Mouse (Mus musculus): Measurements from ENCODE around the gene Arhgap6.
"Not testable (repeated sequence)": the region's sequence is repeated elsewhere in the genome, so short reads cannot be mapped to it uniquely, and the experiment has no call there.

The Arhgap6 gene

DNA sequence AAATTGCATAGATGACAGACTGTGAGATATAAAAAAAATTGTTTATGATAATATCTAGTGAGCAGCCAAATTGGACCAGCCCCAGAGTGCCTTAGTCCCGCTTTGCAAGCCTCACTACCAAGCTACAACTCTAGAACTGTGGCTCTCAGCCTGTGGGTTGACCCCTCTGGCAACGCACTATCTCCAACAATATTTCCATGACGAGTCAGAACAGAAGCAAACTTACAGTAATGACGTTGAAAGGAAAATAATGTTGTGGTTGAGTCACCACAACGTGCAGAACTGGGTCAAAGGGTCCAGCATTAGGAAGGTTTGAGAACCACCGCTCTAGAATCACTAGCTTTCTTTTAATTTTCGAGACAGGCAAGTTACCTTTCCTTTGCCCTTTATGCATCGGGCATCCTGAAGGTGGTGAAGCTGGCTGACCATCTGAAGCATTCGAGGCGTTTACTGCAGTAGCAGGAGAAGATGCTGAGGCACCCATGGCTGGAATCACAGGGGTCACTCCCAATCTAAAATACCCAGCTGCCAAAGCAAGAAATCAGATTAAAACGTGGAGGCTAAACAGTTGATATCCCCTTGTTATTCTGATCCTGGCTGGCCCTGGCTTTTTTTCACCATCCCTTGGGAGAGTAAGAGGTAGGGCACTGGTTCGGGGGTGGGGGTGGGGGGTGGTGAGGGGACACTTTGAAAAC is 524.3 kb downstream of the Arhgap6 start:
- no peak for DNase-seq

DNA sequence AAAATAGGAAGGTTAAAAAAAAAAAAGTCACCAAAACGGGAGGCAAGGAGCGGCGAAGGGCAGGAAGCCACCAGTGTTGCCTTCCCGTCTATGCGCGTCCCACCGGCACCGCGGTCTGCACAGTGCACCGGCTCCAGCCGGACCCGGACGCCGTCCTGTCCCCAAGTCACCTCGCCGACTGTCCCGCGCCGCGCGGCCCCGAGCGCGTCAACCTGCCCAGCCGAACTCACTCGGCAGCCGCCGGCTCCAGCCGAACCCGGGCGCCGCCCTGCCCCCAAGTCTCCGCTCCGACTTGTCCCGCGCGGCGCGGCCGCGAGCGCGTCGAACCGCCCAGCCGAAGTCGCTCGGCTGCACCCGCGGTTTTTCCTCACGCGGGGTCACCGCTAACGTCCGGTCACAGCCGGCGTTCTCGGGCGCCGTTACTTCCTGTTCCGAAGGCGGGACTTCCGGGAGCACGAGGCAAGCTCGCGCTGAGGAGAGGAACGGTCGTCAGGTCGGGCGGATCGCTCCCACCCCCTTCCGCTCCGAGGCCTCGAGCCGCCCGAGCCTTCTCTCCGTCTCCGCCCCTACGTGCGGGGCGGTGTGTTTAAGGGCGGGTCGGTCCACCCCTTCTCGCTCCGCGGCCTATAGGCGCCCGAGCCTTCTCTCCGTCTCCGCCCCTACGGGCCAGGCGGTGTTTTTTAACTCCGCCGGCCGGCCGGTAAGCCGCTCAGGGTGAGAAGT is 525.2 kb downstream of the Arhgap6 start, which contains the start of gene Hccs:
Gene Hccs (minus strand): TSS at position 428 of the 723 bp plus-strand sequence.
- DNase-seq = peak; percentile 85

DNA sequence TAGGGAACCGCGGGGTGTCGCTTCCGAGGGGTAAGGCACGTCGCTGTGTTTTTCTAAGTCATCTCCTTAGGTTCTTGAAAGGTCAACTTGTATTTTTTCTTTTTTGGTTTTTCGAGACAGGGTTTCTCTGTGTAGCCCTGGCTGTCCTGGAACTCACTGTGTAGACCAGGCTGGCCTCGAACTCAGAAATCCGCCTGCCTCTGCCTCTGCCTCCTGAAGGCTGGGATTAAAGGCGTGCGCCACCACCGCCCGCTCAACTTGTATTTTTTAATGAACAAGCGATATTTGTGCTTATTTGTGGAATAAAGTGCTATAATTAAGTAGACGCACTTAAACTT is 525.7 kb downstream of the Arhgap6 start:
- DNase-seq = not testable (repeated sequence)

DNA sequence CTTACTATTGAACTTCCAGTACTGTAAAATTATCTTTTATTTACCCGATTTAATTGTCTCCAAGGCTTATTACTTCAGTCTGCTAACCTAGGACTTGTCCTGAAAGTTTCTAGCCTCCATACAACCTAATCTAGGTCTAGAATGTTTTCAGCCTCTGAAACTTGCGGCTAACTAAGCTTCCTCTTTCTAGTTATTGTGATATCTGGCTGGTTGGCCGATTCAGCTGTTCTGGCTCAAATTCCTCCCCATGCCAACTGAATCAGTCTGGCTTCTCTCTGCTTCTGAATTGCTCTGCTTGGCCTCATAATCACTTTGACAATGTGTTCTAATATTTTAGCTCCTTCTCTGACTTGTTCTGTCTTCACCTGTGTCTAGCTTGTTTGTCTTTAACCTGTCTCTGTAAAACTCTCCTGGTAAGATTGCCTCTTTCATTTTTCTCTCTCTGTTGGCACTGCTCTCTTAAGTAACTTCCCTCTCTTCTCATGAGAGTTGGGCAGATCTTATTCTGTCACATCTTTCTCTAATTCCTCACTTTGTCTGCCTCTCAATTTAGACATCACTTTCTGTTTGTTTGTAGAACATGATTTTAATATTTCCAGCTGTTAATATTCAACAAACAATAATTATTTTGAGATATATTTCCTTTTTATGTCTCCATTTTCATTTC is 531.2 kb downstream of the Arhgap6 start:
- no peak for DNase-seq

DNA sequence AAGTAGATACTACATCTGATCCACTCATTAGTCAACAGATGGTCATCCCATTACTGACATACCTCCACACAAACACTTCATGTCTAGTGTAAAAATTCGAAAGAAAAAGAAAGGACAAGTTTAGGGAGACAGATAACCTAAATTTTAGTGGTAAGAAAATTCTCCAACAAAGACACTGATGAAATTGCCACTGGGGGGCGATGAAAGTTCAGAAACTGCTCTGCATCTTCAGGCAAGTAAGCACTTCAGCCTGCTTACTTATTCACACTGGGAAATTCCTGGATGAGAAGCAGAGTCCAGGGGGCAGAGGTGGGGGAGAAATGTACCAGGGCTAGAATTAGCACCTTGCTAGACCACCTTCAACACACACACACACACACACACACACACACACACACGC is 537.4 kb downstream of the Arhgap6 start:
- peak; percentile 46 for DNase-seq

DNA sequence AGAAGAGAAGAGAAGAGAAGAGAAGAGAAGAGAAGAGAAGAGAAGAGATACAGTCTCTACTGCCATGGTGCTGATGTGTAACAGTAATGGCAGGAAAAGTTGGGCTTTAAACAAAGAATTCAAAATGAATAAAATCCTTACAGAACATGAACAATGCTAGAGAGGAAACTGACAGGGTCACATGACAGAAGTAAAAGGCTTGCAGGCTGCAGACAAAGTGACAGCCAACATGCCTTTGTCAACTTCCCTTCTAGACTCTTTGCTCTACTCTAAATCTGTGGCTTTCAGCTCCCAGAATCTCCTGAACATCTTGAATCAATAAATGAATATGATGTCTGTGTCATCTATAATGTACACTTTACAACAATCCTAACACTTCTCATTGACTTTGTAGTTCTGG is 542.7 kb downstream of the Arhgap6 start:
- no peak for DNase-seq

DNA sequence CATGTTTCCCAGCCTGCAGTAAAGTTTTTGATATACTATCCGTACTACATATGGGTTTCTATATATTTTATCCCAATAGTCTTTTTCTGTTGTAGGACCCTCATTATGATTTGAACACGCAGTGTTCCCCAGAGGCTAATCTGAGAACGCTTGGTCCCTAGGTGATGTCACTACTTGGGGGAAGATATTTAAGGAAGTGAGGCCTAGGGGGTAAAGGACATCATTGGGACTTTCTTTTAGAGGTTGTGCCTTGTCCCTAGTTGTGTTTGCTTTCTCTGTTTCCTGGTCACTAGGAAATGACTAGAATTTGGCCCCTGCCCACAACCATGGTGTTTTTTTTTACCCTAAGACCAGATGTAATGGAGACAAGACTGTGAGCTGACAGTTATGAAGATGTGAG is 543.3 kb downstream of the Arhgap6 start:
- DNase-seq = no peak
